Mouse (Mus musculus): Measurements from ENCODE around the gene Gnb1l. TPM values are rescaled to one million over a fixed set of nuclear protein-coding genes. Genes with fewer than 3 reads are reported as not detected.
A peak's percentile ranks its signal among the peaks of the same experiment; 100 is the strongest.

The Gnb1l gene
- polyA plus RNA-seq, 1 experiment from 2014 or later = 13.2 TPM

- Histone ChIP-seq H3K9ac (replicated peaks; ENCODE audit: low read length) (0 out of 2 replicates have a peak overlapping the region, but pooled peaks have one; percentile 28), H3K36me3 (replicated peaks; ENCODE audit: control insufficient read depth, insufficient read depth, low read depth, low read length) (no peaks in the 10 kb centered on the region; the same call in 1 of the 2 replicates), H3K4me2 (ENCODE audit: low read depth, low read length) (no peak overlapping the region), H3K27ac (replicated peaks; ENCODE audit: low read depth, low read length) (peak overlapping the region; percentile 73), H3K4me1 (ENCODE audit: control insufficient read depth, insufficient read depth, low read length) (peaks cover 9% of the 10 kb centered on the region), H3K27me3 (ENCODE audit: control insufficient read depth, insufficient read depth, low read length) (no peaks in the 10 kb centered on the region), H3K9me3 (replicated peaks; ENCODE audit: control insufficient read depth, low read length) (no peaks in the 10 kb centered on the region), H3K4me3 (ENCODE audit: low read depth, low read length) (no peak overlapping the region)
- WGBS = 37% methylated on average over 17 of the region's 17 CpGs
- ATAC-seq (replicated peaks; ENCODE audit: insufficient number of reproducible peaks, low FRiP score, low TSS enrichment, low read depth) (peak; percentile 46), DNase-seq (ENCODE audit: low spot score) (peak; percentile 90)
Measured at GRCm38 (mm10) chr16:18555235-18555935, 56.9 kb downstream of the Gnb1l start.

- Histone ChIP-seq H3K27ac (replicated peaks; ENCODE audit: low read depth, low read length) (no peak overlapping the region), H3K9me3 (replicated peaks; ENCODE audit: control insufficient read depth, low read length) (no peaks in the 10 kb centered on the region), H3K27me3 (ENCODE audit: control insufficient read depth, insufficient read depth, low read length) (no peaks in the 10 kb centered on the region), H3K9ac (replicated peaks; ENCODE audit: low read length) (no peak overlapping the region), H3K4me1 (ENCODE audit: control insufficient read depth, insufficient read depth, low read length) (peaks cover 9% of the 10 kb centered on the region), H3K4me3 (ENCODE audit: low read depth, low read length) (no peak overlapping the region), H3K36me3 (replicated peaks; ENCODE audit: control insufficient read depth, insufficient read depth, low read depth, low read length) (no peaks in the 10 kb centered on the region; the same call in 1 of the 2 replicates), H3K4me2 (ENCODE audit: low read depth, low read length) (no peak overlapping the region)
- ATAC-seq (replicated peaks; ENCODE audit: insufficient number of reproducible peaks, low FRiP score, low TSS enrichment, low read depth) (no peak), DNase-seq (ENCODE audit: low spot score) (no peak)
- 82% methylated on average over 3 of the region's 3 CpGs for WGBS
Measured at GRCm38 (mm10) chr16:18556461-18556860, 57.9 kb downstream of the Gnb1l start.

GRCm38 (mm10) chr16:18564472-18564871 lies 66.0 kb downstream of the Gnb1l start:
- no peaks in the 10 kb centered on the region for H3K9me3 ChIP-seq (replicated peaks; ENCODE audit: control insufficient read depth, low read length)
- H3K4me1 ChIP-seq (ENCODE audit: control insufficient read depth, insufficient read depth, low read length) = no peaks in the 10 kb centered on the region
- no peaks in the 10 kb centered on the region for H3K36me3 ChIP-seq (replicated peaks; ENCODE audit: control insufficient read depth, insufficient read depth, low read depth, low read length)
- no peak overlapping the region for H3K4me3 ChIP-seq (ENCODE audit: low read depth, low read length)
- no peak overlapping the region for H3K27ac ChIP-seq (replicated peaks; ENCODE audit: low read depth, low read length)
- H3K4me2 ChIP-seq (ENCODE audit: low read depth, low read length) = no peak overlapping the region
- ATAC-seq (replicated peaks; ENCODE audit: insufficient number of reproducible peaks, low FRiP score, low TSS enrichment, low read depth) (no peak), DNase-seq (ENCODE audit: low spot score) (no peak)
- WGBS = 81% methylated on average over 2 of the region's 2 CpGs
- no peaks in the 10 kb centered on the region for H3K27me3 ChIP-seq (ENCODE audit: control insufficient read depth, insufficient read depth, low read length)
- no peak overlapping the region for H3K9ac ChIP-seq (replicated peaks; ENCODE audit: low read length)

- Histone ChIP-seq H3K4me2 (ENCODE audit: low read depth, low read length) (no peak overlapping the region), H3K4me1 (ENCODE audit: control insufficient read depth, insufficient read depth, low read length) (no peaks in the 10 kb centered on the region), H3K9me3 (replicated peaks; ENCODE audit: control insufficient read depth, low read length) (no peaks in the 10 kb centered on the region), H3K9ac (replicated peaks; ENCODE audit: low read length) (no peak overlapping the region), H3K27ac (replicated peaks; ENCODE audit: low read depth, low read length) (no peak overlapping the region), H3K36me3 (replicated peaks; ENCODE audit: control insufficient read depth, insufficient read depth, low read depth, low read length) (no peaks in the 10 kb centered on the region), H3K27me3 (ENCODE audit: control insufficient read depth, insufficient read depth, low read length) (no peaks in the 10 kb centered on the region), H3K4me3 (ENCODE audit: low read depth, low read length) (no peak overlapping the region)
- DNase-seq (ENCODE audit: low spot score) (no peak), ATAC-seq (replicated peaks; ENCODE audit: insufficient number of reproducible peaks, low FRiP score, low TSS enrichment, low read depth) (no peak)
- WGBS = 77% methylated on average over 7 of the region's 7 CpGs
Measured at GRCm38 (mm10) chr16:18568599-18568998, 70.1 kb downstream of the Gnb1l start.

GRCm38 (mm10) chr16:18574196-18574595 lies 75.7 kb downstream of the Gnb1l start:
- Histone ChIP-seq H3K36me3 (replicated peaks; ENCODE audit: control insufficient read depth, insufficient read depth, low read depth, low read length) (no peaks in the 10 kb centered on the region), H3K4me1 (ENCODE audit: control insufficient read depth, insufficient read depth, low read length) (peaks cover 4% of the 10 kb centered on the region; the same call in 1 of the 2 replicates), H3K4me3 (ENCODE audit: low read depth, low read length) (no peak overlapping the region), H3K9ac (replicated peaks; ENCODE audit: low read length) (no peak overlapping the region), H3K27me3 (ENCODE audit: control insufficient read depth, insufficient read depth, low read length) (peaks cover 5% of the 10 kb centered on the region; the same call in 1 of the 2 replicates), H3K4me2 (ENCODE audit: low read depth, low read length) (no peak overlapping the region), H3K9me3 (replicated peaks; ENCODE audit: control insufficient read depth, low read length) (no peaks in the 10 kb centered on the region), H3K27ac (replicated peaks; ENCODE audit: low read depth, low read length) (no peak overlapping the region)
- WGBS = 72% methylated on average over 8 of the region's 8 CpGs
- no peak for DNase-seq (ENCODE audit: low spot score)
- no peak for ATAC-seq (replicated peaks; ENCODE audit: insufficient number of reproducible peaks, low FRiP score, low TSS enrichment, low read depth)

- peaks cover 10% of the 10 kb centered on the region for H3K4me1 ChIP-seq (ENCODE audit: control insufficient read depth, insufficient read depth, low read length)
- DNase-seq (ENCODE audit: low spot score) (no peak), ATAC-seq (replicated peaks; ENCODE audit: insufficient number of reproducible peaks, low FRiP score, low TSS enrichment, low read depth) (no peak)
- H3K9ac ChIP-seq (replicated peaks; ENCODE audit: low read length) = no peak overlapping the region
- peaks cover 32% of the 10 kb centered on the region for H3K27me3 ChIP-seq (ENCODE audit: control insufficient read depth, insufficient read depth, low read length)
- H3K9me3 ChIP-seq (replicated peaks; ENCODE audit: control insufficient read depth, low read length) = no peaks in the 10 kb centered on the region
- H3K36me3 ChIP-seq (replicated peaks; ENCODE audit: control insufficient read depth, insufficient read depth, low read depth, low read length) = no peaks in the 10 kb centered on the region
- 50% methylated on average over 3 of the region's 3 CpGs for WGBS
- H3K4me2 ChIP-seq (ENCODE audit: low read depth, low read length) = no peak overlapping the region
- H3K4me3 ChIP-seq (ENCODE audit: low read depth, low read length) = no peak overlapping the region
- H3K27ac ChIP-seq (replicated peaks; ENCODE audit: low read depth, low read length) = no peak overlapping the region
Measured at GRCm38 (mm10) chr16:18577071-18577470, 78.6 kb downstream of the Gnb1l start.

GRCm38 (mm10) chr16:18577599-18578160 lies 79.2 kb downstream of the Gnb1l start:
- Histone ChIP-seq H3K9me3 (replicated peaks; ENCODE audit: control insufficient read depth, low read length) (no peaks in the 10 kb centered on the region), H3K4me2 (ENCODE audit: low read depth, low read length) (no peak overlapping the region), H3K4me1 (ENCODE audit: control insufficient read depth, insufficient read depth, low read length) (peaks cover 12% of the 10 kb centered on the region), H3K9ac (replicated peaks; ENCODE audit: low read length) (0 out of 2 replicates have a peak overlapping the region, but pooled peaks have one; percentile 9), H3K27me3 (ENCODE audit: control insufficient read depth, insufficient read depth, low read length) (peaks cover 38% of the 10 kb centered on the region), H3K27ac (replicated peaks; ENCODE audit: low read depth, low read length) (no peak overlapping the region), H3K4me3 (ENCODE audit: low read depth, low read length) (no peak overlapping the region), H3K36me3 (replicated peaks; ENCODE audit: control insufficient read depth, insufficient read depth, low read depth, low read length) (no peaks in the 10 kb centered on the region)
- WGBS = 13% methylated on average over 5 of the region's 5 CpGs
- ATAC-seq (replicated peaks; ENCODE audit: insufficient number of reproducible peaks, low FRiP score, low TSS enrichment, low read depth) (0 out of 2 replicates have a peak, but pooled peaks have one; percentile 14), DNase-seq (ENCODE audit: low spot score) (peak; percentile 49)

- no peak overlapping the region for H3K4me3 ChIP-seq (ENCODE audit: low read depth, low read length)
- H3K27ac ChIP-seq (replicated peaks; ENCODE audit: low read depth, low read length) = no peak overlapping the region
- H3K27me3 ChIP-seq (ENCODE audit: control insufficient read depth, insufficient read depth, low read length) = peaks cover 64% of the 10 kb centered on the region
- peaks cover 12% of the 10 kb centered on the region for H3K4me1 ChIP-seq (ENCODE audit: control insufficient read depth, insufficient read depth, low read length)
- no peak overlapping the region; the same call in 1 of the 2 replicates for H3K4me2 ChIP-seq (ENCODE audit: low read depth, low read length)
- no peaks in the 10 kb centered on the region for H3K36me3 ChIP-seq (replicated peaks; ENCODE audit: control insufficient read depth, insufficient read depth, low read depth, low read length)
- WGBS = 17% methylated on average over 2 of the region's 2 CpGs
- no peak overlapping the region for H3K9ac ChIP-seq (replicated peaks; ENCODE audit: low read length)
- H3K9me3 ChIP-seq (replicated peaks; ENCODE audit: control insufficient read depth, low read length) = no peaks in the 10 kb centered on the region
- DNase-seq (ENCODE audit: low spot score) (no peak), ATAC-seq (replicated peaks; ENCODE audit: insufficient number of reproducible peaks, low FRiP score, low TSS enrichment, low read depth) (no peak)
Measured at GRCm38 (mm10) chr16:18580389-18580788, 81.9 kb downstream of the Gnb1l start.

All from embryonic facial prominence, embryonic 11.5 days (tissue).